Mouse (Mus musculus) hindbrain, postnatal 0 days (tissue): ENCODE measurements at regions not wholly inside any gene's neighbourhood (a gene's known extent, or its start where the extent isn't known, plus 50 kb on each side); places are given as distances from the start of the nearest gene placed in this dataset.

Source experiments
- ATAC-seq: fragments of 200-750 bp; cut with Nextera tagmentation; 2 replicates; pipeline ENCODE4 v1.8.0; 2017; ENCODE audit warnings: mild to moderate bottlenecking, moderate TSS enrichment, moderate library complexity
- DNase-seq: peaks from one replicate; pipeline ENCODE4 v3.0.0-alpha.2; 2015; ENCODE audit warnings: low spot score
- H3K27ac ChIP-seq: fragments of 300-500 bp; sonication (generic); 2 replicates; pipeline ENCODE4 v1.5.1; 2014; ENCODE audit warnings: mild to moderate bottlenecking
- H3K27me3 ChIP-seq: fragments of 300-500 bp; sonication (generic); 2 replicates; pipeline ENCODE4 v1.6.1; 2014; ENCODE audit warnings: low read length, mixed read lengths; ENCODE audit not compliant: insufficient read depth
- H3K36me3 ChIP-seq: fragments of 300-500 bp; sonication (generic); 2 replicates; pipeline ENCODE4 v1.6.1; 2014; ENCODE audit warnings: low read length, mixed read lengths; ENCODE audit not compliant: insufficient read depth
- H3K4me1 ChIP-seq: fragments of 300-500 bp; sonication (generic); 2 replicates; pipeline ENCODE4 v1.6.1; 2014; ENCODE audit warnings: antibody characterized with exemption, low read length, mixed read lengths; ENCODE audit not compliant: insufficient read depth
- H3K4me2 ChIP-seq: fragments of 300-500 bp; sonication (generic); 2 replicates; pipeline ENCODE4 v1.6.1; 2014; ENCODE audit warnings: low read depth, mild to moderate bottlenecking, low read length, moderate library complexity, mixed read lengths
- H3K4me3 ChIP-seq: fragments of 300-500 bp; sonication (generic); 2 replicates; pipeline ENCODE4 v1.5.1; 2014; ENCODE audit warnings: low read length
- H3K9ac ChIP-seq: fragments of 300-500 bp; sonication (generic); replicated peaks from 2 replicates; pipeline ENCODE4 v1.6.1; 2014; ENCODE audit warnings: mild to moderate bottlenecking, low read length, moderate library complexity, mixed read lengths
- H3K9me3 ChIP-seq: fragments of 300-500 bp; sonication (generic); 2 replicates; pipeline ENCODE4 v1.6.1; 2016; ENCODE audit warnings: low read length, mixed read lengths
- CTCF ChIP-seq: IDR thresholded peaks from 2 replicates; pipeline ENCODE4 v1.5.1; 2016; ENCODE audit warnings: antibody characterized with exemption, control low read depth, low read depth
- WGBS: fragments of 180-500 bp; shearing (Covaris S2); extraction: QIAGEN DNeasy Blood & Tissue Kit; methylation state at CpG from one replicate; pipeline ENCODE4 v1.1.7; 2014; 5-methylcytosine and 5-hydroxymethylcytosine counted together

DNA sequence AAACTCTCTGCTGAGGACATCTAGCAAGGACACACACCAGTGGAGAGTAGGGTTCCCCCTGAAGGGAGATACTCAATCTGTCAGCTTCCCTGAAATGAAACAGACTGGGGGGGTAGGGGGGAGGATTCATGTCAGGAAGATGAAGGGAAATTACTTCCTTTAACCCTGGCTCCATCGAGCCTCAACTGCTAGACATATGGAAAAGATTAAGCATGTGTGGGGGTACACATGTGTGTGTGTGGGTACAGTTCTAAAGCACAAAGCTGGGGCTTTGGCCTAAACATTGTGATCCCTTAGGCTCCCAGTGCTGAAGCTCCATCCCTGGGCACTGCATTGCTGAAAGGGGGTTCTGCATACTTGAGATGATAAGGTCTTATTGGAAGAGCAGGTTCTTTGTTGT lies 720.6 kb downstream of the Poteg start:
- DNase-seq (no peak), ATAC-seq (no peak)
- no peaks in the 10 kb centered on the region for H3K9me3 ChIP-seq
- H3K4me1 ChIP-seq = no peaks in the 10 kb centered on the region
- WGBS = 65% methylated on average over 1 of the region's 1 CpGs
- H3K27ac ChIP-seq = no peak overlapping the region
- no peak overlapping the region for H3K4me3 ChIP-seq
- H3K4me2 ChIP-seq = no peak overlapping the region
- H3K9ac ChIP-seq = no peak overlapping the region
- no peaks in the 10 kb centered on the region for H3K36me3 ChIP-seq
- no peak for TF ChIP-seq CTCF
- H3K27me3 ChIP-seq = no peaks in the 10 kb centered on the region

DNA sequence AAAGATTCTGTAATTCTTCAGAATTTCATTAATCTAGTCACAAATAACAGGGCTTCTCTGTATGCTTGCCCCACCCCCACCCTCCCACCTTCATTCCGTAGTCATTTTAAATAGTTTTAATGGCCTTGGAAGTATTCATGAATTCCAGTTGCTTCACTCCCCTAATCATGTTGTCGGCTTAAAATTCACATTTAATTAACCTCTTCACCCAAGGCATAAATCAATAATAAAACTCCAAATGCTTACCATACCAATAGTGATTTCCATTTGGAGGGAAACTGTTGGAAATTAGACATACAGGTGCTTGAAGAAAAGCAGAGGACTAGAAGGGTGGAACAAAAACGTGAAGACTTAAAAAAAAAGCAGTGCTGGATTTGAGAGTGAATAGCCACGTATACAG lies 724.0 kb downstream of the Poteg start:
- no peak overlapping the region for H3K4me3 ChIP-seq
- no peaks in the 10 kb centered on the region for H3K4me1 ChIP-seq
- H3K4me2 ChIP-seq = no peak overlapping the region
- H3K9ac ChIP-seq = no peak overlapping the region
- no peaks in the 10 kb centered on the region for H3K9me3 ChIP-seq
- WGBS = 45% methylated on average over 4 of the region's 4 CpGs
- no peak overlapping the region for H3K27ac ChIP-seq
- ATAC-seq (no peak), DNase-seq (no peak)
- H3K36me3 ChIP-seq = no peaks in the 10 kb centered on the region
- H3K27me3 ChIP-seq = no peaks in the 10 kb centered on the region
- no peak for TF ChIP-seq CTCF

DNA sequence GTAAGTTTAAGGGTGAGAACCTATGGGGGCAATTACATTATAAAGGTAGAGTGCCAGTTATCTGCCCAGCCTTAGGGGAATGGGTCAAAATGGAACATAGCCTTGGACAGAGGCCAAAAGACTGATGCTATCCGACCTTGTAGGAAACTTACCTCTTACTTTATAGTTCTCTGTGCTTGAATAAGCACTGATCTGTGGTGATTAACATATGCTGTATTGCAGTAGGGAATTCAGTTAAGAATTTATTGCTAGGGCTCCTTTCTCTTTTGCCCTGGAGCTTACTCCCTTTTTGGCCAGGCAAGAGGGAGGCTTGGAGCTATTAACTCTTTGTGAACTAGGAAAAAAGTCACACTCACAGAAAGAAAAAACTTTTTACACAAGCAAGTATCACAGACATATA lies 748.5 kb downstream of the Poteg start:
- H3K27me3 ChIP-seq = no peaks in the 10 kb centered on the region
- H3K4me3 ChIP-seq = no peak overlapping the region
- no peak overlapping the region for H3K4me2 ChIP-seq
- no peak overlapping the region for H3K9ac ChIP-seq
- no peak for DNase-seq
- 37% methylated on average over 1 of the region's 1 CpGs for WGBS
- H3K36me3 ChIP-seq = no peaks in the 10 kb centered on the region
- H3K9me3 ChIP-seq = no peaks in the 10 kb centered on the region
- no peaks in the 10 kb centered on the region for H3K4me1 ChIP-seq
- ATAC-seq = no peak
- H3K27ac ChIP-seq = no peak overlapping the region
- no peak for TF ChIP-seq CTCF

DNA sequence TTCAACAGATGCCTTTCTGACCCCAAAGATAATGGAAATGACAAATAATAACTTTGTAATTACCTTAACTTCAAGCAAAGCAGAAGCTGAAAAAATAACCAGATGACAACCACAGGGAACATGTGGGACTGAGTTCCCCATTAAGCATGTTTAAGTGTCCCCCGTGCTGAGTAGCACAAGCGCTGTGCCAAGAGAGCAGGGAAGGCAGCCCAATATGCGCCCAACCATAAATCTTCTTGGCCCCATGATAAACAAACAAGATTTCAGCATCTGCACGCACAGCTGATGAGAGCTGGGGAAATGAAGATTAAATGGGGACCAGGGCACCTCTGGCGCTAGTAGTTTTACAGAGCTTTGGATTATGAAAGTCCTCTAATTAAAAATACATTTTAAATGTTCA lies 788.1 kb downstream of the Poteg start:
- no peaks in the 10 kb centered on the region for H3K27me3 ChIP-seq
- no peaks in the 10 kb centered on the region for H3K9me3 ChIP-seq
- H3K4me2 ChIP-seq = no peak overlapping the region
- no peaks in the 10 kb centered on the region for H3K36me3 ChIP-seq
- TF ChIP-seq CTCF = no peak
- WGBS = 52% methylated on average over 5 of the region's 5 CpGs
- H3K27ac ChIP-seq = no peak overlapping the region
- no peak for ATAC-seq
- DNase-seq = peak; percentile 46
- no peak overlapping the region for H3K4me3 ChIP-seq
- no peak overlapping the region for H3K9ac ChIP-seq
- no peaks in the 10 kb centered on the region for H3K4me1 ChIP-seq

DNA sequence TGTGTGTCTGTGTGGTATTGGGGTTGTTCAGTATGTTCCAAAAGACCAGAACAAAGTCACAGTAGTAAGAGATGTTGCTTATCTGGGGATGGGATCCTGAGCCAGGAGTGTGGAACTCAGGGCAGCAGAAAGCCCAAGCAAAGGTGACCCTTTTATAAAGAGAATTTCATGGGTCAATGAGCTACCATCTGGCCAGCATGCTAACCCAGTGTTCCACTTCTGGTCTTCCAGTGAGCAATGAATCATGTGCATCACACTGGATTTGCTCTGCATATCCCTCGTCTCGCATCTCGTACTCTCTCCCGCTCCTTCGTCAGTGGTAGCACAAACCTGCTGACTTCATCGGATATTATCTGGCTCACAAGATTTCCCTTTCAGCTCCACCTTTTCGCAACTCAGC lies 791.9 kb downstream of the Poteg start:
- Histone ChIP-seq H3K36me3 (no peaks in the 10 kb centered on the region), H3K4me1 (no peaks in the 10 kb centered on the region), H3K4me3 (no peak overlapping the region), H3K9ac (no peak overlapping the region), H3K4me2 (no peak overlapping the region), H3K27me3 (no peaks in the 10 kb centered on the region), H3K27ac (no peak overlapping the region), H3K9me3 (no peaks in the 10 kb centered on the region)
- no peak for TF ChIP-seq CTCF
- WGBS = 56% methylated on average over 7 of the region's 7 CpGs
- no peak for DNase-seq
- ATAC-seq = no peak

DNA sequence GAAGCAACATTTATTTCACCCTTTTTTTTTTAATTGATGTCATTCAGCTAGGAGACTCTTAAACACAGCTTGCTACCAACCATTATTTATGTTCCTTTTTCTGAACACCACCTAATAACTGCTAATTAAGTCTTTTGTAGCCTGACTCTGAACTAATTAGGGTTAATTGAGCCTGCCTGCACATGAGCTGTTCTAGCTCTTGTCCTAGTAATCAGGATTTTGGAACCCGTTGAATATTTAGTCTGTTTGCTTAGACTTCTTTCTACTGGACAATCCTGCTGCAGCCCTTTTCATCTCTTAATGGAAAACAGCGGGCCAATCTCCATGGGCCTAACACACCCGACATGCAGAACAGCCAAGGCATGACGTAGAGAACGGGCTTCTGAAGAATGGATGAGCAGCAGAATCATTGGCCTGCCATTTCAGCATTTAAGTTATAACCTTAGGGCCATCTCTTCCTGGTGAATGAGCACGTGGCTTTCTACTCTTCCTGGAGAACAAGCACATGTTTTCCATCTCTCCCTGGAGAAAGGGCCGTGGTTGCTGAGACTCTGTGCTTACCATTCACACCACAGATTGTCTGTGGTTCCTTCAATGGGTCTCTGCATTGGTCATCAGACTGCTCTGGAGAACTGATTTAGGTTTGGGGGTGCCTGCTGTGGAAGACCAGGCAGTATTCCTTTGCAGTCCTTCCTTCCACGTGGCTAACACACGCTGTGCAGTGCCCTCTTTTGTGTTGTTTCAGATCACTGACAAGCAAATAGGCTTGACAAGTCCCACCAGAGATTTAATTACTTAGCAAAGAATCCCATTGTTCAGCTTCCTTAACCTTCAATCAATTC lies 805.1 kb downstream of the Poteg start:
- WGBS = 32% methylated on average over 9 of the region's 9 CpGs
- DNase-seq (no peak), ATAC-seq (no peak)
- Histone ChIP-seq H3K27ac (no peak overlapping the region), H3K36me3 (no peaks in the 10 kb centered on the region), H3K4me3 (no peak overlapping the region), H3K4me1 (no peaks in the 10 kb centered on the region), H3K9me3 (no peaks in the 10 kb centered on the region), H3K9ac (no peak overlapping the region), H3K27me3 (no peaks in the 10 kb centered on the region), H3K4me2 (no peak overlapping the region)
- TF ChIP-seq CTCF = no peak

DNA sequence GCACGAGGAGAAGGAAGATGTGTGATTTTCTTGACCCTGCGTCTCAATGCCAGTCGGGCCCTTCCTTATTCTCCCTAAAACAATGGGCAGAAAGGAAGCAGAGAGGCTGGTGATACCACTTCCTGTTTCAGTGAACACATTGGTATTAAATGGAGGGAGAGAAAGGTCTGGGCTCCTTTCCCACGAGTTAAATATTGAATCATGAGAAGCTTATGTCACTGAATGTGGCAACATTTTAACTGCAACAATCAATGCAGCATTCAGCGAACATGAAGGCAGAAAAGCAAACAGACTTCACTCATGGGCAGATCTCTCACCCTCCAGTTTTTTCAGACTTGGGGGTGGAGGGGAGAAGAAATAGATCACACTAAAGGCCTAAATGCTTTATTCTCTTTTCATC lies 819.8 kb downstream of the Poteg start:
- ATAC-seq = no peak
- no peaks in the 10 kb centered on the region for H3K27me3 ChIP-seq
- WGBS = 73% methylated on average over 5 of the region's 5 CpGs
- H3K9ac ChIP-seq = no peak overlapping the region
- H3K27ac ChIP-seq = no peak overlapping the region
- no peak overlapping the region for H3K4me2 ChIP-seq
- no peak overlapping the region for H3K4me3 ChIP-seq
- H3K36me3 ChIP-seq = no peaks in the 10 kb centered on the region
- no peak for TF ChIP-seq CTCF
- no peaks in the 10 kb centered on the region for H3K4me1 ChIP-seq
- DNase-seq = no peak
- H3K9me3 ChIP-seq = no peaks in the 10 kb centered on the region
